Mouse (Mus musculus) heart, postnatal 0 days (tissue): ENCODE results near the gene Sec22b. TPM values are rescaled to one million over a fixed set of nuclear protein-coding genes. Genes with fewer than 3 reads are reported as not detected.

Source experiments
- ATAC-seq: fragments of 200-750 bp; cut with Nextera tagmentation; 2 replicates; pipeline ENCODE4 v1.8.0; 2017; ENCODE audit warnings: low read depth, moderate number of reproducible peaks, moderate library complexity; ENCODE audit not compliant: insufficient read depth
- DNase-seq: peaks from one replicate; pipeline ENCODE4 v3.0.0-alpha.2; 2016; ENCODE audit warnings: low spot score
- H3K27ac ChIP-seq: fragments of 300-500 bp; sonication (generic); 2 replicates; pipeline ENCODE4 v1.5.1; 2014; ENCODE audit warnings: low read depth, mild to moderate bottlenecking
- H3K27me3 ChIP-seq: fragments of 300-500 bp; sonication (generic); 2 replicates; pipeline ENCODE4 v1.6.1; 2014; ENCODE audit warnings: low read length, mixed read lengths; ENCODE audit not compliant: control insufficient read depth, insufficient read depth
- H3K36me3 ChIP-seq: fragments of 300-500 bp; sonication (generic); replicated peaks from 2 replicates; pipeline ENCODE4 v1.6.1; 2014; ENCODE audit warnings: low read length, mixed read lengths; ENCODE audit not compliant: control insufficient read depth, insufficient read depth
- H3K4me1 ChIP-seq: fragments of 300-500 bp; sonication (generic); 2 replicates; pipeline ENCODE4 v1.6.1; 2014; ENCODE audit warnings: antibody characterized with exemption; ENCODE audit not compliant: control insufficient read depth, insufficient read depth
- H3K4me2 ChIP-seq: fragments of 300-500 bp; sonication (generic); 2 replicates; pipeline ENCODE4 v1.6.1; 2014; ENCODE audit warnings: low read depth, mild to moderate bottlenecking, low read length, moderate library complexity
- H3K4me3 ChIP-seq: fragments of 300-500 bp; sonication (generic); 2 replicates; pipeline ENCODE4 v1.5.1; 2014; ENCODE audit warnings: low read depth, low read length
- H3K9ac ChIP-seq: fragments of 300-500 bp; sonication (generic); replicated peaks from 2 replicates; pipeline ENCODE4 v1.6.1; 2014; ENCODE audit warnings: low read depth, low read length, mixed read lengths
- H3K9me3 ChIP-seq: fragments of 300-500 bp; sonication (generic); replicated peaks from 2 replicates; pipeline ENCODE4 v1.6.1; 2016; ENCODE audit warnings: low read length; ENCODE audit not compliant: control insufficient read depth
- CTCF ChIP-seq: IDR thresholded peaks from 2 replicates; pipeline ENCODE4 v1.5.1; 2016; ENCODE audit warnings: antibody characterized with exemption, control low read depth, low read depth
- EP300 ChIP-seq: IDR thresholded peaks from 2 replicates; pipeline ENCODE4 v1.6.1; 2016; ENCODE audit warnings: antibody characterized with exemption, low read depth
- WGBS: fragments of 180-500 bp; shearing (Covaris S2); extraction: QIAGEN DNeasy Blood & Tissue Kit; methylation state at CpG from one replicate; pipeline ENCODE4 v1.1.7; 2014; 5-methylcytosine and 5-hydroxymethylcytosine counted together
- polyA plus RNA-seq: library from polyadenylated mRNA; unstranded; fragments of >200 nt; fragmentation: Nextera tagmentation; extraction: Ambion mirVana; gene quantifications from 2 replicates; pipeline ENCODE4 v1.2.1, GENCODE M21; 2015
- total RNA-seq: library from RNA; depleted of rRNA; stranded (reverse); fragments of >200 nt; gene quantifications from 2 replicates; pipeline ENCODE4 v1.2.3, GENCODE M21; 2014; ENCODE audit warnings: low replicate concordance

The Sec22b gene
- total and polyA plus RNA-seq, 2 experiments from 2014 or later, result 22.4 to 69.9 TPM

DNA sequence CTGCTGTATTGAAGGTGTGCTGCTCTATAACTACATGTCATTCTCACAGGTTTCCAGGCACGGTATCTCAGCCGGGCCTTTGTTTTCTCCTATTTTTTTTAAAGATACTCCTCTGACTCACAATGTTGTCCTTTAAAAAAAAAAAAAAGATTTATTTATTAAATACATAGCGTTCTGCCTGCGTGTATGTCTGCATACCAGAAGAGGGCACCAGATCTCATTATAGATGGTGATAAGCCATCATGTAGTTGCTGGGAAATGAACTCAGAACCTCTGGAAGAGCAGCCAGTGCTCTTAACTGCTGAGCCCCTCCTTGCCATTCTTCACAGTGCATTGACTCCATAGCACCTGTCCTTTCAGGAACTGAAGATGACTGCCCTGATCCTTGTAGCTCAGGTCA is 14.1 kb downstream of the Sec22b start:
- H3K9me3 ChIP-seq, result no peaks in the 10 kb centered on the region
- H3K36me3 ChIP-seq, result peaks cover 65% of the 10 kb centered on the region
- 67% methylated on average over 4 of the region's 4 CpGs for WGBS
- H3K4me2 ChIP-seq, result no peak overlapping the region
- peak; percentile 32; the same call in 1 of the 2 replicates for TF ChIP-seq CTCF
- TF ChIP-seq EP300, result no peak
- H3K4me1 ChIP-seq, result no peaks in the 10 kb centered on the region
- no peak overlapping the region for H3K9ac ChIP-seq
- H3K4me3 ChIP-seq, result no peak overlapping the region
- ATAC-seq, result no peak
- no peaks in the 10 kb centered on the region for H3K27me3 ChIP-seq
- no peak for DNase-seq
- no peak overlapping the region for H3K27ac ChIP-seq

DNA sequence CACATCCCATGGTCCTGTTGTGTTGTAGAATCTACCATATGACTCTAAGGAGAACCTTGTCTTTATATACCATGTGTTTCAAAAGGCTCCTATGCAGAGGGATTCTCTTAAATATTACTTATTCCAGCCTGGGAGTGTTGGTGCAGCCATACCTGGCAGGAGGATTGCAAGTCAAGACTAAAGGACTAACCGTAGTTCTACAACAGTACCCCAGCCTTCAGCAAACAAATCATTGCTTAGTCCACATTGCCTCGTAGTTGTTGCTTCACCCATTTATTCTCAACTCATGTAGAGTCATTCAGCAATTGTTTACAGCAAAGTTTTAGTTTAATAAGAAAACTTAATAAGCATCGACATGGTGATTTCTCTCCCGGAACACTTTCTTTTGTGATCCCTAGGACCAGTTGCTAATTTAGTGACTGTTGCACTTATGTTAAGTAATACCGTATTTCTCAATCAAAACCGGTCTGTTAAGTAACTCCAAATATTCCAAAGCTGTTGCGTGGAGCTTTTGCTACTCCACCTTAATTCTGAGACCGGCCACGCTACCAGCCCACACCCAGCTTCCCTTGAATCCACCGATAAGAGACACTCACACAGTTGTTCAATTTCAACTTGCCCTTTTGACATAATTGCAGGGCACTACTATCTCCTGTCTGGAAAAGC is 18.0 kb downstream of the Sec22b start:
- ATAC-seq, result no peak
- H3K9ac ChIP-seq, result no peak overlapping the region
- peaks cover 79% of the 10 kb centered on the region for H3K36me3 ChIP-seq
- no peaks in the 10 kb centered on the region for H3K9me3 ChIP-seq
- H3K4me1 ChIP-seq, result no peaks in the 10 kb centered on the region
- no peak for DNase-seq
- H3K27me3 ChIP-seq, result no peaks in the 10 kb centered on the region
- H3K4me2 ChIP-seq, result no peak overlapping the region
- TF ChIP-seq CTCF (no peak), EP300 (no peak)
- H3K27ac ChIP-seq, result no peak overlapping the region
- WGBS, result 95% methylated on average over 10 of the region's 10 CpGs
- no peak overlapping the region for H3K4me3 ChIP-seq

DNA sequence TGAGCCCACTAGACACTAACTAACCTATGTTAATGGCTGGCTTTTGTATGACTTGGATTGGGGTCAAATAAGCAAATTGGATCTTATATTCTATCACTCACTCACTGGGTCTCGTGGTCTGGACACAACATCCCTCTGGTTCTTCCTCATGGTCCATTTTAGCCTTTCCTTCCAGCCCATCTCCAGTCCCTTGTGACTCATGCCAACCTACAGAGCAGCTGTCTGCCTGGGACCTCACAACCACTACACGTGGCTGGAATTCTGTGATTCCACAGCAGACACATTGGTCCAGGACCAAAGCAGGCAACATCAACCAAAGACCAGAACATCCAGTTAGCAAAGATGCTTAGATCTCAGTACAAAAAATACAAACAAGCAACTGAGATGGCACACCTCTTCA is 24.3 kb downstream of the Sec22b start:
- DNase-seq, result no peak
- no peaks in the 10 kb centered on the region for H3K4me1 ChIP-seq
- no peaks in the 10 kb centered on the region for H3K27me3 ChIP-seq
- TF ChIP-seq CTCF (no peak), EP300 (no peak)
- H3K9ac ChIP-seq, result no peak overlapping the region
- no peak overlapping the region for H3K4me3 ChIP-seq
- H3K4me2 ChIP-seq, result no peak overlapping the region
- H3K27ac ChIP-seq, result no peak overlapping the region
- no peak for ATAC-seq
- no peaks in the 10 kb centered on the region for H3K9me3 ChIP-seq
- peaks cover 31% of the 10 kb centered on the region for H3K36me3 ChIP-seq
- WGBS, result 70% methylated on average over 2 of the region's 2 CpGs

DNA sequence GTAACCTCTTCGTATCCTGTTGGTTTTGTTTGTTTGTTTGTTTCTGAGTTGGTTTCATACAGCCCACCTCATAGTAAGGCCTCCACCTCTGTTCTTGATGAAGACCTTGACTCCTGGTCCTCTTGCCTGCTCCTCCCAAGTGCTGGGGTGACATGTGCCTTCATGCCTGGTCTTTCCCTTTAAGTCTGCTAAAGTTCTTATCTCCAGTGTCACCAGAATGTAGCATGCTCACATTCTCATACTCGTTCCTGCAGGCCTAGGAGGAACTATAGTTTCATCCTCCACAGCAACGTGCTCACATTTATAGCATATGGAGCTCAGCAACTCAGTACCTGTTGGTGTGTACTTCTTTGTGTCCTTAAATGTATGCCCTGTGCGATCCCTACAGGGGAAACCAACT is 26.3 kb downstream of the Sec22b start:
- no peak overlapping the region for H3K4me2 ChIP-seq
- DNase-seq (no peak), ATAC-seq (no peak)
- WGBS, result 46% methylated on average over 4 of the region's 4 CpGs
- H3K27me3 ChIP-seq, result no peaks in the 10 kb centered on the region
- no peak overlapping the region for H3K9ac ChIP-seq
- H3K4me3 ChIP-seq, result no peak overlapping the region
- H3K9me3 ChIP-seq, result no peaks in the 10 kb centered on the region
- H3K36me3 ChIP-seq, result peaks cover 20% of the 10 kb centered on the region
- no peak for TF ChIP-seq EP300
- TF ChIP-seq CTCF, result no peak
- H3K27ac ChIP-seq, result no peak overlapping the region
- no peaks in the 10 kb centered on the region for H3K4me1 ChIP-seq

DNA sequence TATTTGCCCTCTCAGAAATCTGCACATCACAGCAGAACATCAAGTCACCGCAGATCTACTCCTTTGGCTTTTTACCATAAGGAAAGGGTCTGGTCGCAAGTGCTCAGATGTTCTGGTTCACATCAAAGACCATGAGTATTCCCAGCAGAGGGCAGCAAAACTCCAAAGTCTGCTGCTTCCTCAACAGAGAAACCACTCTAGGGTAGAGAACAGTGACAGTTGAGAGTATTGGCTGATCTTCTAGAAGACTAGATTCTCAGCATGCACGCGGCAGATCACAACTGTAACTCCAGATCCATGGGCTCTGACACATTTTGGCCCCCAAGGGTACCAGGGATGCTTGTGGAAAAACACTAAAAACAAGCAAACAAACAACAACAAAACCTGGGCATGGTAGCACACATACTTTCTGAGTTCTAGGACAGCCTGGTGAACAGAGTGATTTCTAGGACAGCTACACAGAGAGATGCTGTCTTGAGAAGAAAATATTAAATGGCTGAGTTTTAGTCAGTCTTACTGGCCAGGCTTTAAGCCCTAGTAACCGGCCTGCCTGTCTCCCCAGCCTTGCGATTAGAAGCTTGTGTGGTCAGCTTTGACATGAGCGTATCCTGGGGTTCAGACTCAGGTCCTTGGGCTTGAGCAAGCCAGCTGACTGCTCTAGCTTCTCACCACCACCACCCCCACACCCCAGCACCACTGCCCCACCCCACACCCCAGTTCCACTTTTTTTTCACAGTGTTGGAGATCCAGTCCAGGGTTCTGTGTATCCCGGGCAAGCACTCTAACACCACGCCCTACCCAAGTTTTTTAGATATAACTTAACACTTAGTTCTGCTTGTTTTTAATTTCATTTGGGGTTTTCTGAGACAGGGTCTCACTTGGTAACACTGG is 28.2 kb downstream of the Sec22b start:
- no peak overlapping the region for H3K4me3 ChIP-seq
- H3K27ac ChIP-seq, result no peak overlapping the region
- H3K9ac ChIP-seq, result no peak overlapping the region
- ATAC-seq (peak; percentile 68), DNase-seq (peak; percentile 85)
- H3K36me3 ChIP-seq, result peaks cover 3% of the 10 kb centered on the region
- peaks cover 6% of the 10 kb centered on the region; the same call in 1 of the 2 replicates for H3K4me1 ChIP-seq
- 0 out of 2 replicates have a peak, but pooled peaks cover 7% of the 10 kb centered on the region for H3K27me3 ChIP-seq
- H3K4me2 ChIP-seq, result no peak overlapping the region
- TF ChIP-seq CTCF (peak; percentile 88), EP300 (no peak)
- no peaks in the 10 kb centered on the region for H3K9me3 ChIP-seq
- WGBS, result 55% methylated on average over 9 of the region's 9 CpGs
